Mouse (Mus musculus): ENCODE measurements around the gene Gnb2.
A peak's percentile ranks its signal among the peaks of the same experiment; 100 is the strongest.

GRCm38 (mm10) chr5:137533117-137533827 lies at the start of gene Gnb2, which contains the start of gene Epo:
- peak; percentile 91 for TF ChIP-seq POLR2A (IDR thresholded peaks at IDR 0.05; ENCODE audit: low read depth, low read length)
- TF ChIP-seq CTCF (IDR thresholded peaks at IDR 0.05; ENCODE audit: extremely low read depth, insufficient read length, insufficient replicate concordance, low read depth, low read length) = no peak
